Comparison of ENCODE assay signal across 35 mouse cellular contexts in the genomic region with DNA sequence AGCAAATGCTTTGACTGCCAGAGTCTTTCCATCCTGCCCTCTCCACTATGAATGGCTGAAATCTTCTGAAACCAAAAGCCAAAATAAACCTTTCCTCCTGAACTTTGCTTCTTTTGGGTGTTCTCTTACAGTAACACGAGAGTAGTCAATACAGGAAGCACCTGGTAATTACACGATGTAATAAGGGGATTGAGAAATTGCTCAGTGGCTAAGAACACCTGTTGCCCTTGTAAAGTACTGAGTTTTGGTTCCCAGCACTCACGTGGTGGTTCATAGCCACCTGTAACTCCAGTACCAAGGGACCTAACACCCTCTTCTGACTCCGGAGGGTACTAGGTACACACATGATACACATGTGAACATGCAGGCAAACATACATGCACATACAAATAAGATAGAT.
"Had no signal": no experiment of that assay in that cellular context is flagged by ENCODE, and none has a peak within 500 bp of the region (broad histone marks: within the 10 kb centered on the region; RNA-seq: fewer than 3 reads in every experiment).

No protein-coding gene starts in this region.

- H3K4me1 ChIP-seq: heart, embryonic 10.5 days; heart, embryonic 12.5 days; heart, embryonic 13.5 days; heart, embryonic 15.5 days; hindbrain, embryonic 10.5 days; hindbrain, embryonic 12.5 days; hindbrain, embryonic 13.5 days; hindbrain, embryonic 15.5 days; intestine, embryonic 15.5 days; kidney, embryonic 15.5 days had no signal

- H3K36me3 ChIP-seq: heart, embryonic 10.5 days; heart, embryonic 12.5 days; heart, embryonic 13.5 days; heart, embryonic 15.5 days; hindbrain, embryonic 10.5 days; hindbrain, embryonic 12.5 days; hindbrain, embryonic 13.5 days; hindbrain, embryonic 15.5 days; intestine, embryonic 15.5 days; kidney, embryonic 15.5 days had no signal

- H3K9me3 ChIP-seq: heart, embryonic 10.5 days; heart, embryonic 12.5 days; heart, embryonic 13.5 days; heart, embryonic 15.5 days; hindbrain, embryonic 10.5 days; hindbrain, embryonic 12.5 days; hindbrain, embryonic 13.5 days; hindbrain, embryonic 15.5 days; intestine, embryonic 15.5 days; kidney, embryonic 15.5 days had no signal

- ATAC-seq: hindbrain, embryonic 16.5 days; hindbrain, postnatal 0 days; inflammation-experienced regulatory T-cells, adult 6 months; intestine, embryonic 15.5 days; intestine, embryonic 16.5 days; intestine, postnatal 0 days had no signal

- H3K27ac ChIP-seq: heart, embryonic 10.5 days; heart, embryonic 13.5 days; heart, embryonic 15.5 days; hindbrain, embryonic 10.5 days; hindbrain, embryonic 12.5 days; hindbrain, embryonic 13.5 days; hindbrain, embryonic 14.5 days; hindbrain, embryonic 15.5 days; hindbrain, postnatal 0 days; intestine, embryonic 15.5 days; kidney, embryonic 15.5 days; kidney, postnatal 0 days; layer of hippocampus, adult 2 months had no signal

- H3K27me3 ChIP-seq: heart, embryonic 12.5 days; heart, embryonic 13.5 days; heart, embryonic 15.5 days; hindbrain, embryonic 12.5 days; intestine, embryonic 15.5 days had no signal

- DNase-seq: heart, postnatal 10 days; heart, postnatal 14 days; heart, postnatal 36 days; heart, postnatal 4 days; kidney, adult 11 months; kidney, adult 18-20 months; kidney, adult 2 months; kidney, adult 8-10 months; kidney, adult 9 months; kidney, postnatal 10 days; kidney, postnatal 14 days; kidney, postnatal 25 days; kidney, postnatal 36 days; kidney, postnatal 4 days; layer of hippocampus, adult 9-11 months; layer of hippocampus, postnatal 36 days had no signal

- H3K4me2 ChIP-seq: heart, embryonic 11.5 days; heart, embryonic 12.5 days; heart, embryonic 13.5 days; heart, embryonic 15.5 days; hindbrain, embryonic 12.5 days; hindbrain, embryonic 13.5 days; hindbrain, embryonic 14.5 days; hindbrain, embryonic 15.5 days; intestine, embryonic 15.5 days; kidney, embryonic 15.5 days had no signal

- H3K4me3 ChIP-seq: heart, embryonic 10.5 days; heart, embryonic 12.5 days; heart, embryonic 13.5 days; heart, embryonic 15.5 days; hindbrain, embryonic 10.5 days; hindbrain, embryonic 12.5 days; hindbrain, embryonic 13.5 days; hindbrain, embryonic 15.5 days; intestine, embryonic 15.5 days; kidney, embryonic 15.5 days; layer of hippocampus, adult 2 months had no signal

- H3K9ac ChIP-seq: heart, embryonic 12.5 days; heart, embryonic 13.5 days; heart, embryonic 15.5 days; hindbrain, embryonic 12.5 days; hindbrain, embryonic 13.5 days; hindbrain, embryonic 14.5 days; hindbrain, embryonic 15.5 days; intestine, embryonic 15.5 days; kidney, embryonic 15.5 days had no signal
